Mouse (Mus musculus): ENCODE results near the gene Ptpn4.

GRCm38 (mm10) chr1:119828160-119828559 lies 9.3 kb downstream of the Ptpn4 start:
- no peak for TF ChIP-seq CTCF (IDR thresholded peaks at IDR 0.05; ENCODE audit: low read depth)
- no peak for TF ChIP-seq EP300 (IDR thresholded peaks at IDR 0.05; ENCODE audit: low read depth)

Data from heart, postnatal 0 days (tissue).